Mouse (Mus musculus) embryo, embryonic 11.5 days (tissue): ENCODE results near the gene Ces1c.
A peak's percentile ranks its signal among the peaks of the same experiment; 100 is the strongest.

ENCODE experiments used
- DNase-seq: peaks from one replicate; pipeline ENCODE4 v3.0.0-alpha.2; 2012; ENCODE audit warnings: low read depth, low spot score

Gene Ces1c

DNA sequence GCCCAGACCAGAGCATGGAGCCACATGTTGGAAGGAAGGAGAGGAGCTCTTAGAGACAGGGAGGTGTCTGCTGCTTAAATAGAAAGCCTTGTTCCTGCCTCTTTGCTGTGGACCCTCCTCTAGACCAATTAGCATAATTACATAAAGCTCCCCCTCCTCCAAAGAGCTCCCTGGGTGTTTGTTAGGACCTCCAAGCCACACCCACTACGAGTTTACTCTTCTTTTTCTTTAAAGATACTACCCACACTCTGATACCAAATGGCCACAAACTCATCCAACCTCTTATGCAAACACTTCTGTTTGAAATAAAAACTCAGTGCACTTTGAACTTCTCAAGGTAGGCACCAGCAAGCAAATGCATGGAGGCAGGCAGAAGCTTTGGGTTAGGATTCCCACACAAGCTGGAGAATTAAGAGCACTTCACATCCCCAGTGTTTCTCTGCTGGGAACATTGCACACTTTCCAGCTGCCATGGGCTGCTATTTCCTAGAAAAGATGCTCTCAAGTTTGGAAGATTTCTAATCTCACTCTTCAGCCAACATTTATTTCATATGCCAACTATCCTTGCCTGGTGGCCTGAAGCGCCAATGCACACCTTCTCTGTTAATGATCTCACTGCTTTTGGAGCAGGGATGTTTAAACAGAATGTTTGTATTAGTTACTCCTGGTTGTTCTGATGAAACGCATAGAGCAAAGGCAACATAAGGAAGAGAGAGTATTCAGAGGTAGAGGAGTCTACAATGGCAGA is at the start of gene Ces1c:
Ces1c (minus strand) TSS at position 51 of the 748 bp plus-strand sequence.
- DNase-seq: no peak

DNA sequence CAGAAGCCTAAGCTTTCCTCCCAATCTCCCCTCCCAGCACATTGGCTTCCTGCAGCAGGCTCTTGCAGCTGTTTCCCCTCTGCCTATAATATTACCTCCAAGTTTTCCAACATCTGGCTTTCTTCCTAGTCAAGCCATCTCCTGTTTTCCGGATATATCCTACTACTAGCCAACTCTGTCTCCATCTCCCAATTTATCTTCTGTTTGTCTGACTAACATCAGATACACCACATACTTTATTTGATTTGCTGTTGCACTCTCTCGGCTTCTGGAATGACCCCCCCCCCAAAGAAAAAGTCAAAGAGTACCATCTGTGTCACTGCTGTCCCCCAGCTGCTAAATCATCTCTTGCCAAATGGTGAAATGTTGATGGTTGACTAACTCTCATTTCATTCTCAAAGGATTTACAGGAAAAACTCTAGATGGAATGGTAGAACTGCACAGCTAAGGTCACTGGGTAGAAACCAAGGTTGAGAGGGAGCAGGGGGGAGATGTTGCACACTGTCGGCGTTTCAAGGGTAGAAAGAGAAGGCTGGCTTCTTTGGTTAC is 49.6 kb upstream of the Ces1c start:
- DNase-seq: no peak

DNA sequence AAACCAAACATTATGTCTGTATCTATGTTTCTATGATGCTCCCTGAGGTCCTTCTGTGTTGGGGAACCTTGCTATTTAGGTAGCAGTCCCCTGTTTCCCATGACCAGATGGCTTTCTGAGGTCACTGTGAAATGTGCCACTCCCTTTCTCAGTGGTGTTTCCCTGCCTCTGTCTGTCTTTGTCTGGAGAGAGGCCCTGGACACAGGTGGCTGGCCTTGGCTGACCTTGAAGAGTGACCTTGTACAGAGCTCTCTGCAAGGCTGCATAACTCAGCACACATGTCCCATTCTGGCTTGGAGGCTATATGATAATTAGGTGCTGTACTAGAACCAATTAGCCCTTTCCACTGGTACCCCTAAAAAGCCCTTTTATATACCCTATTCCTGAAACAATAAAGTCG is 45.5 kb upstream of the Ces1c start:
- no peak for DNase-seq

DNA sequence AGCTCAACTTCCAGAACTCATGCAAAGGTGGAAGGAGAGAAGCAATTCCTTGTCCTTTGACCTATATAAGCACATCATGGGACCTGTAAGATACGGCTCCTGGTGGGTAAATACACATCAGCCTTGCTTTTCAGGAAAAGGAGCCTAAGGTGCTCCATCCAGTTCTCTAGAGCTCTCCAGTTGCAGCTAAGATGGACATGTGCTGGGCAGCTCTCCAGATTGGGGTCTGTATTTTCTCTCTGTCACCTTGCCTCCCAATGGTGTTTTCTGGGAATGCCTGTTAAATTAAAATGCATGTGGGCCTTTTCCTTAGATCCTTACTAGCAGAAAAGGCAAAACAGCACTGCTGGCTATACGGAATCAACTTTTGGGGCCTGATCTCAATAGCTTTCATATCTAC is 43.5 kb upstream of the Ces1c start:
- no peak for DNase-seq

DNA sequence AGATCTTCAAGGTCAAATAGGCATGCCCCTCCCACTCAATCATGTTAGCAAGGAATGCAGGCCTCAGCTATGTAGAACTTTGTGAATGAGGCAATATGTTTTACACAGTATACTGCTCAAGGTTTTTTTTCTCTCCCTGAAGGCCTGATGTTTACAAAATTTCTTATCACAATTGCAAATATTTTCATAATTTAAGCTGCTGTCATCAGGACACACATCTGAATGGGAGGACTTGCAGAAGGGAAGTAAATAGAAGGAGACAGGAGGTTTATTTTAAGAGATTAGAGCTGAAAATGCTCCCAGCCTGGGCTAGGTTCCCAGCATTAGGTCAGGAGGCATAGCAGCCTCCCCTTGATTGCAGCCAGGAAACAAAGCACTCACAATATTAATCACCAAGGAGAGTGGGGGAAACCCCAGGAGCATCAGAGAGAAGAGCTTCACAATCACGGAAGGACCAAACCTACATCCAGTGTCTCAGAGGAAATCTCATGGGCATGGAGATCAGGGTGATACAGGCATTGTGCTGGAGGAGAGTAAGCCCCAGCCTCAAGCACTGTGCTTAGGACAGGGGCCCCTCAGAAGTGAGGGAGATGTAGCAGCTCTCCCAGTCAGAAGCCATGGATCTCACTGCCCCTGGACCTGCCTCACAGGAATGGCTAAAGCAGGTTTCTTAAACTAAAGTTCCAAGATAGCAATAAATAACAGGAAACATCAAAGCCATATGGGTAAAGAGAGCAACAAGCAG is 40.9 kb upstream of the Ces1c start:
- DNase-seq: no peak

DNA sequence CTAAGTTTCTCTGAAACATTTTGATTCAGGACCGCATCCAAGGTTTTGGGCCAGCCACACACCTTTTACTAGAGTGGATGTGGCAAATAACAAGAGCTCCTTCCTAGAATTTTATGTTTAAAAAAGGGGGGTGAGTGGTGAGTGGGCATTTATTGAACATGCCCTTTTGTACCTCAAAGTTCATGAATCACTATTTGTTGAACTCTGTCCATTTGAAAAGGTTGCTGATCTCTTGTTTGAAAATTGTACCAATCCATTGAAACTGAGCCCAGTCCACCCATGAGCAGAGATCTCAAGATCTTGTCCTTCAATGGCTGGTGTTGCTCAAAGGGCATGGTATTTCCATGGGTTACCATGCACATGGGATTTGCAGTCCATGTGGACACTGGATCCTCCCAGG is 32.3 kb upstream of the Ces1c start:
- DNase-seq: no peak

DNA sequence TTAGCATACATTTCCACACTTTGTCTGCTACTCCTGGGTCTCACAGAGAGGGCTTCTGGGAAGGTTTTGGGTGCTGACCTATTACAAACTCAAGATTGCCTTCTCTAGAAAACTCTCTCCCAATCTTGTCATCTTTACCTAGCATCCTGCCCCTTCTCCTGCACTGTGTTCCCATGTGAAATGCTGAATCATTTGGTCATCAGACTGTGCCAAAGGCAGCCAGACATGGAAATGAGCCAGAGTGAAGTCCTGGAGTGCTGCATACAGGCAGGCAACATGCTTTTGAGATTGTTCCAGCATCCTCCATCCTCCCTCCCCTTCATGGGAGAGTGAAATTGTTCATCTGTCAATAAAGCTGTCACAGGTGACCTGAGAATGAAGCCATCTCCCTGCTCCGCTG is 20.3 kb upstream of the Ces1c start:
- no peak for DNase-seq

DNA sequence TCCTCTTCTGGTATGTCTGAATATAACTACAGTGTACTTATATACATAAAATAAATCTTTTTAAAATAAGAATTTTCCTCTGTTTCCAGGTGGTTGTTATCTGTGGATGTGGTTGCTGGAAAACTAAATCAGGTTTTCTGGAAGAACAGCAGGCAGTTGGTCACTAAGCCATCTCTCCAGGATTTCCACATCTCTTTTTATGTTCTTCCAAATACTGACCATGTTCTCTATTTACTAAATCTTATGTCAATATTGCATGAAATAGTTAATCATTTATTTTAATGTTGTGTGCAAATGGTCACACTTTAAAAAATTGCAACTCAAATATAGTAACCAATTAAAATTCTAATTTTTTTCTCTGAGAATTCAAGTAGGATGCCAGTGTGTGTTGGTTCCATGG is 16.2 kb upstream of the Ces1c start:
- DNase-seq: no peak

DNA sequence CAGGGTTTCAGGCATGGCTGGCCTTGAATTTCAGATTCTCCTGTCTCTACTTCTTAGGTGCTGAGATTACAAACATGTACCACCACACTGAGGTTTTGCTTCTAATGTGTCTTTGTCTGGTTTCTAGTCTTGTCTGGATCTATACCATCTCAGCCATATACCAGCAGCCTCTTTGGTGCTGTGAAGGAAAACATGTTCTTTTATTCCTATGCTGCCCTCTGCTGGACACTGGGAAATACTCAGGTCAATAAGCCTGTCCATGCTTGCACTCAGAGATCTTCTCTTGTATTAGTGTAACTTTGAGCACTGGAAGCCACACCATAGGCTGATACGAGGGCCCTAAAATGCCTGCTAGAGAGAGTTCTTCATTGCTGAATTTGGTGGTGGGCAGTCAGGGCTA is 9.6 kb upstream of the Ces1c start:
- peak; percentile 29 for DNase-seq

DNA sequence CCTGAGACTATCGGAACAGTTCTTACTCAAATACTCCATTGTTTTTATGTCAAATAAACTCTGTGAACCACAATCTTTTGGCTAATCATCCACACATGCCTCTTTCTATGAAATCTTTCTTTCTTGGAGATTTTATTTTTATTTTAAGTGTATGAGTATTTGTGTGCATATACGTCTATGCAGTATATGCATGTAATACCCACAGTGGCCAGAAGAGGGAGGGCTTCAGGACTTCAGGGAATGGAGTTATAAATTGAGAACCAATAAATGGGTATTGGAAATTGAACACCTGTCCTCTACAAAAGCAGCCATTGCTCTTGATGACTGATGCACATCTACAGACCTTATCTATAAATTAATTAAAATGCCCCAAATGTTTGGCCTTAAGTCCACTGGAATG is 1.1 kb upstream of the Ces1c start:
- DNase-seq: no peak

DNA sequence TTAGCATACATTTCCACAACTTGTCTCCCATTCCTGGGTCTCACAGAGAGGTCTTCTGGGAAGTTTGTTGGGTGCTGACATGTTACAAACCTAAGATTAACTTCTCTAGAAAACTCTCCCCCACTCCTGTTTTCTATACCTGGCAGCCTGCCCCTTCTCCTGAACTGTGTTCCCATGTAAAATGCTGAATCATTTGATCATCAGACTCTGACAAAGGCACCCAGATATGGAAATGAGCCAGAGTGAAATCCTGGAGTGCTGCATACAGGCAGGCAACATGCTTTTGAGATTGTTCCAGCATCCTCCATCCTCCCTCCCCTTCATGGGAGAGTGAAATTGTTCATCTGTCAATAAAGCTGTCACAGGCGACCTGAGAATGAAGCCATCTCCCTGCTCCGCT is 4.6 kb downstream of the Ces1c start:
- no peak for DNase-seq

DNA sequence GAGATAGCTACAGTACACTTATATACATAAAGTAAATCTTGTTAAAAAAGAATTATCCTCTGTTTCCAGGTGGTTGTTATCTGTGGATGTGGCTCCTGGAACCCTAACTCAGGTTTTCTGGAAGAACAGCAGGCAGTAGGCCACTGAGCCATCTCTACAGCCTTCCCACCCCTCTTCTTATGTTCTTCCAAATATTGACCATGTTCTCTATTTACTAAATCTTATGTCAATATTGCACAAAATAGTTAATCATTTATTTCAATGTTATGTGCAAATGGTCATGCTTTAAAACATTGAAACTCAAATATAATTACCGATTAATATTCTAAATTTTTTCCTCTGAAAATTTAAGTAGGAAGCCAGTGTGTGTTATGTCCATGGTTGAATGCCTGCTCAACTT is 9.1 kb downstream of the Ces1c start:
- DNase-seq: no peak

DNA sequence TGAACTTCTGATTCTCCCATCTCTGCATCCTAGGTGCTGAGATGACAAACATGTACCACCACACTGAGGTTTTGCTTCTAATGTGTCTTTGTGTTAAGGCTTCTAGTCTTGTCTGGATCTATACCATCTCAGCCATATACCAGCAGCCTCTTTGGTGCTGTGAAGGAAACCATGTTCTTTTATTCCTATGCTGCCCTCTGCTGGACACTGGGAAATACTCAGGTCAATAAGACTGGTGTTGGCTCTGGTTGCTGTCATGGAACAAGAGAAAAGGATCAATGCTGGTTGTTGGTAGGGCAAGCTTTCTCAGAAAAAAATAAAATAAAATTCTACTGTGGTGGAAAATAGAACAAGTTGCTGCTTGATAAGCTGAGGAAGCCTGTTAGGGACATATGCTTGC is 35.7 kb downstream of the Ces1c start:
- DNase-seq: no peak

DNA sequence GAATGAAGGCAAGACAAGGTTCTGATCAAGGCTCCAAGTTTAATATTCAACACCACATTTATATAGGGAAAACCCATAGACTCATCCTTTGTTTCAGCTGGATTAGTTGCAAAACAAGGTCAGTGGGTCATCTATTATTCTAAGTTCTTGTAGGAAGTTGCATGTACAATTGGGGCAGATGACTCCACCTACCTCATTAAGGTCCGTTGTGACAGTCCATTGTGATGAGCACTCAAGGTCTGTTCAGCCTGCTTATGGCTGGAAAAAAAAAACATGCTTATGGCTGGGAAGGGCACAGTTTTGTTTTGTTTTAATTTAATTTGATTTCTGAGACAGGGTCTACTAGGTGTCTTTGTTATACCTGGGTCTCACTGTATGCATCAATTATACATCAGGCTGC is 39.8 kb downstream of the Ces1c start:
- no peak for DNase-seq

DNA sequence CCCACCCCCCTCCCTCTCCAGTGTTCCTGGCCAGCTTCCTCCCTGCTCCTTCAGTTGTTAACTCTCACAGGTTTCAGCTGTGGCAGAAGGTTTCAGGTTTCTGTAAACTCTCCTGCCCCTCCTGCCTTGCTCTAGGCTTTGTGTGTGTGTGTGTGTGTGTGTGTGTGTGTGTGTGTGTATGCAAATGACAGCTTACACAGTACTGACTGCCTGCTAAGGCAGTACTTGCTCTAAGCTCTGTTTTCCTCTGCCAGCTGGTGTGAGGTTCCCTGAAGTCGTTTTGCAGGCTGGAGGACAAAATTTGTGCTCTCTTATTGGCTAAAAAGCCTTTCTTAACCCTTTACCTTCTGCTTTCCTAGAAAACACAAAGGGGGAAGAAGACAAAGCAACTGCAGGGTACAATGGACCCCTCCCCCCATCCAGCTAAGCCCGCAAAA is 42.4 kb downstream of the Ces1c start:
- no peak for DNase-seq

DNA sequence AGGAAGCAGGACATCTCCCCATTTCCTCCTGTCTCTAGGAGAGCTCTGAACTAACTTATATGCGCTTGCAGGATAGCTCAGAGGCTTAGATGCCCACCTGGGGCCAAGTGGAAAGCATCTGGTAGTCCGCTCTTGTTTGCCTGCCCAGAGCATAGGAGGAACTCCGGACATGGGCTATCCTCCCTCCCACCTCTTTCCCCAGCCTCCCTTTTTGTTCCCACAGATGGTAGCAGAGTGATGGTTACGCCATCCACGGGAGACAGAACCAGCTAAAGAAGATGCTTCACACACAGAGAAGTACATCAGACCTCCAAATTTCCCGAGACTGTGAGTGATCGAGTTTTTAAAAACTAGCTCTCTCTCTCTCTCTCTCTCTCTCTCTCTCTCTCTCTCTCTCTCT is 42.9 kb downstream of the Ces1c start:
- DNase-seq: no peak

DNA sequence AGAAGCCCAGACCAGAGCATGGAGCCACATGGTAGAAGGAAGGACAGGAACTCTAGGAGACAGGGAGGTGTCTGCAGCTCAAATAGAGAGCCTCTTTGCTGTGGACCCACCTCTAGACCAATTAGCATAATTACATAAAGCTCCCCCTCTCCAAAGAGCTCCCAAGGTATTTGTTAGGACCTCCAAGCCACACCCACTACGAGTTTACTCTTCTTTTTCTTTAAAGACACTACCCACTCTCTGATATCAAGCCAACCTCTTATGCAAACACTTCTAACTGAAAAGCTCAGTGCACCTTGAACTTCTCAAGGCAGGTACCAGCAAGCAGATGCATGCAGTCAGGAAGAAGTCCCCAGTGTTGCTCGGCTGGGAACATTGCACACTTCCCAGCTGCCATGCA is 51.2 kb downstream of the Ces1c start, which contains the start of gene Ces1b:
Ces1b (minus strand) TSS at position 131 of the 400 bp plus-strand sequence.
- no peak for DNase-seq

DNA sequence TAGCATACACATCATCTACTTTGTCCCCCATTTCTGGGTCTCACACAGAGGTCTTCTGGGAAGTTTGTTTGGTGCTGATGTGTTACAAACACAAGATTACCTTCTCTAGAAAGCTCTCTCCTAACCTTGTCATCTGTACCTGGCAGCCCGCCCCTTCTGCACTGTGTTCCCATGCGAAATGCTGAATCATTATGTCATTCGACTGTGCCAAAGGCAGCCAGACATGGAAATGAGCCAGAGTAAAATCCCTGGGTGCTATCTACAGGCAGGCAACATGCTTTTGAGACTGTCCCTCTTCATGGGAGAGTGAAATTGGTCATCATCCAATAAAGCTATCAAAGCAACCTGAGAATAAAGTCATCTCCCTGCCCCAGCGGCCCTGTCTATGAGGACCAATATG is 55.8 kb downstream of the Ces1c start:
- DNase-seq: no peak

DNA sequence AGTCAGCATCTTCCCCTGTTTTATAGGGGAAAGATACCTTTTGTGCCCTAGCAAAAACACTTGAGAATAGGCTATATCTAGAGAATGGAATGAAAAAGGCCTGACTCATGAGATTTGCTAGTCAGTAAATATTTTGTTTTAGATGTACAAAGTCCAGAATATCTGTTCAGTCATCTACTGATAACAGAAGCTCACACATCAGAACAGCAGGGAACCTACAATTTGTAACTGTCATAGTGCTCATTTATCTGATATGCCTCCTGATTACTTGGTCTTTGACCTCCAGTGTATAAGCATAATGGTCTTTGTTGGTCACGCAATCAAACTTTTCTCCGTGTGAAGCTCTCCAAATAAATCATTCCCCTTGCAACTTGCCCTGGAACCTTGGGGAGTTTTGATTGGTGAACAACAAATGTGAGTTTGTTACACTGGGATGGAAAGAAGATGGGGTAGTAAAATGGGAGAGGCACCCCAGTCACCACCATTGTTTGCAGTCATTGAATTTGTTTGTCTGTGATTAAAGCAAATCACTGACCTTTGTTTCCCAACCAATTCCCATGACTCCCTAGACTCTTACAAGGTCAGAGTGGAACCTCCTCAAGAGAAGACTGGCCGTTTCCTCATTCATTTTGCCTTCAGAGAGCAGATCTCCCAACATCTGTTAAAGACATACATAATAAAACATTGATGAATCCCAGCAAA is 67.5 kb downstream of the Ces1c start:
- DNase-seq: no peak

DNA sequence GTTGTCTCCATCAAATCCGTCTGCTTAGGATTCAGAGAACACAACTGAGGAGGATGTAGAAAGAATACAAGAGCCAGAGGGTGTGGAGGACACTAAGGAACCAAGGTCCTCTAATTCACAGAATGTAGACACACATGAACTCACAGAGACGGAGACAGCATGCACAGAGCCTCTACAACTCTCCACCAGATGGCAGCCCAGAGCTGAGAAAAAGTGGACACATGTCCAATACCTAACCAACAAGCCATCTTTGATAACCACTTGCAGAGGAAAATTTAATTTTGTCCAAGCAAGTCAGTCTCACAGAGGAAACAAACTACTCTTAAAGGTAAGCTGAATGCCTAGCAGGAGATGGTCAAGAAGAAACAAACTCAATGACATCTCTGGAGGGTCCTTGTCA is 71.9 kb downstream of the Ces1c start:
- DNase-seq: peak; percentile 31

DNA sequence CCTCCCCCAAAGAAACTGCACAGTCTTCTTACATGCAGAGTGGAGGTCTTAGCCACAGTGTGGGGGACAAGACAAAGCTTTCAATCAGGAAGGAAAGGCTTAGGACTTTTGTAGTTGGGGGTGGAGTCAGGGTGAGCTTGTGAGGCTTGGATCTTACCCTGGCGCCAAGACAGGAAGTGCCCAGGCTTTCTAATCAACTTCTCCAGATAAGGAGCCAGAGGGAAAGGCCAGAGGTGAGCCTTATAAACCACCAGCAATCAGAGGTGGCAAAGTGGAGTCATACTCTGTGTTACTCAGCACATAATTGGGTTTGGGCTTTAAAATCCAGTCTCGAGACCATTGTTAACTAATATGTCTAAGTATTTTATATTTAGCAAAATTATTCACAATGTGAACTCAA is 75.8 kb downstream of the Ces1c start:
- DNase-seq: no peak
